Mouse (Mus musculus): ENCODE results near the gene Spon2.

GRCm38 (mm10) chr5:33204284-33204683 is 14.0 kb downstream of the Spon2 start:
- TF ChIP-seq CTCF (IDR thresholded peaks at IDR 0.05; ENCODE audit: control insufficient read depth, insufficient read depth, insufficient replicate concordance, low read depth, low read length) (no peak), POLR2A (IDR thresholded peaks at IDR 0.05; ENCODE audit: control insufficient read depth, low read depth, low read length) (no peak)
